Mouse (Mus musculus): ENCODE results near the gene Pole. TPM values are rescaled to one million over a fixed set of nuclear protein-coding genes. Genes with fewer than 3 reads are reported as not detected.
A peak's percentile ranks its signal among the peaks of the same experiment; 100 is the strongest.

Gene Pole
- polyA plus RNA-seq, 1 experiment from 2014 or later, result 56.1 TPM

GRCm38 (mm10) chr5:110354716-110355115, 68.6 kb downstream of the Pole start:
- peaks cover 23% of the 10 kb centered on the region for H3K27me3 ChIP-seq (ENCODE audit: low read depth, poor library complexity, severe bottlenecking)
- 16% methylated on average over 7 of the region's 7 CpGs for WGBS
- H3K4me3 ChIP-seq, result no peak overlapping the region
- DNase-seq (ENCODE audit: low spot score), result peak; percentile 54
- no peaks in the 10 kb centered on the region for H3K36me3 ChIP-seq
- H3K4me1 ChIP-seq, result peaks cover 7% of the 10 kb centered on the region; the same call in 1 of the 2 replicates
- no peaks in the 10 kb centered on the region for H3K9me3 ChIP-seq (replicated peaks)
- H3K27ac ChIP-seq, result no peak overlapping the region

GRCm38 (mm10) chr5:110357531-110358179, 71.5 kb downstream of the Pole start:
- Histone ChIP-seq H3K9me3 (replicated peaks) (no peaks in the 10 kb centered on the region), H3K36me3 (no peaks in the 10 kb centered on the region), H3K4me3 (no peak overlapping the region), H3K4me1 (peaks cover 7% of the 10 kb centered on the region; the same call in 1 of the 2 replicates), H3K27me3 (ENCODE audit: low read depth, poor library complexity, severe bottlenecking) (peaks cover 33% of the 10 kb centered on the region), H3K27ac (no peak overlapping the region)
- peak; percentile 90 for DNase-seq (ENCODE audit: low spot score)
- WGBS, result 44% methylated on average over 9 of the region's 9 CpGs

- Histone ChIP-seq H3K36me3 (peaks cover 17% of the 10 kb centered on the region), H3K27ac (no peak overlapping the region), H3K27me3 (ENCODE audit: low read depth, poor library complexity, severe bottlenecking) (peaks cover 21% of the 10 kb centered on the region), H3K4me3 (no peak overlapping the region), H3K9me3 (replicated peaks) (no peaks in the 10 kb centered on the region), H3K4me1 (peaks cover 26% of the 10 kb centered on the region)
- WGBS, result 91% methylated on average over 6 of the region's 6 CpGs
- no peak for DNase-seq (ENCODE audit: low spot score)
Measured at GRCm38 (mm10) chr5:110361465-110361864, 75.4 kb downstream of the Pole start.

- Histone ChIP-seq H3K27me3 (ENCODE audit: low read depth, poor library complexity, severe bottlenecking) (peaks cover 21% of the 10 kb centered on the region), H3K36me3 (peaks cover 28% of the 10 kb centered on the region), H3K4me1 (peaks cover 24% of the 10 kb centered on the region), H3K4me3 (peak overlapping the region; percentile 60), H3K9me3 (replicated peaks) (no peaks in the 10 kb centered on the region), H3K27ac (peak overlapping the region; percentile 70)
- 1% methylated on average over 28 of the region's 28 CpGs for WGBS
- DNase-seq (ENCODE audit: low spot score), result no peak
Measured at GRCm38 (mm10) chr5:110362813-110363178, 76.7 kb downstream of the Pole start.

GRCm38 (mm10) chr5:110363179-110363821, 77.2 kb downstream of the Pole start:
- peak overlapping the region; percentile 60 for H3K4me3 ChIP-seq
- H3K9me3 ChIP-seq (replicated peaks), result no peaks in the 10 kb centered on the region
- WGBS, result under 1% methylated on average over 72 of the region's 72 CpGs
- H3K27ac ChIP-seq, result peak overlapping the region; percentile 70
- H3K27me3 ChIP-seq (ENCODE audit: low read depth, poor library complexity, severe bottlenecking), result peaks cover 21% of the 10 kb centered on the region
- H3K4me1 ChIP-seq, result peaks cover 22% of the 10 kb centered on the region
- DNase-seq (ENCODE audit: low spot score), result peak; percentile 87
- H3K36me3 ChIP-seq, result peaks cover 32% of the 10 kb centered on the region

- Histone ChIP-seq H3K4me3 (peak overlapping the region; percentile 60), H3K9me3 (replicated peaks) (no peaks in the 10 kb centered on the region), H3K4me1 (peaks cover 22% of the 10 kb centered on the region), H3K36me3 (peaks cover 39% of the 10 kb centered on the region), H3K27me3 (ENCODE audit: low read depth, poor library complexity, severe bottlenecking) (peaks cover 21% of the 10 kb centered on the region), H3K27ac (peak overlapping the region; percentile 70)
- 24% methylated on average over 11 of the region's 11 CpGs for WGBS
- DNase-seq (ENCODE audit: low spot score), result no peak
Measured at GRCm38 (mm10) chr5:110363822-110364545, 77.9 kb downstream of the Pole start.

GRCm38 (mm10) chr5:110376802-110377433, 90.8 kb downstream of the Pole start:
- H3K36me3 ChIP-seq, result peaks cover 92% of the 10 kb centered on the region
- no peak overlapping the region for H3K27ac ChIP-seq
- DNase-seq (ENCODE audit: low spot score), result peak; percentile 84

GRCm38 (mm10) chr5:110378181-110378583, 92.1 kb downstream of the Pole start:
- Histone ChIP-seq H3K4me1 (peaks cover 12% of the 10 kb centered on the region), H3K9me3 (replicated peaks) (no peaks in the 10 kb centered on the region), H3K4me3 (no peak overlapping the region), H3K27me3 (ENCODE audit: low read depth, poor library complexity, severe bottlenecking) (no peaks in the 10 kb centered on the region), H3K27ac (peak overlapping the region; percentile 37; the same call in 1 of the 2 replicates), H3K36me3 (peaks cover 86% of the 10 kb centered on the region)
- peak; percentile 53 for DNase-seq (ENCODE audit: low spot score)
- 21% methylated on average over 20 of the region's 20 CpGs for WGBS

More at GRCm38 (mm10) chr5:110376802-110377433, 90.8 kb downstream of the Pole start:
- H3K4me1 ChIP-seq, result peaks cover 12% of the 10 kb centered on the region
- no peak overlapping the region for H3K4me3 ChIP-seq
- H3K27me3 ChIP-seq (ENCODE audit: low read depth, poor library complexity, severe bottlenecking), result no peaks in the 10 kb centered on the region
- H3K9me3 ChIP-seq (replicated peaks), result no peaks in the 10 kb centered on the region
- 61% methylated on average over 8 of the region's 8 CpGs for WGBS

GRCm38 (mm10) chr5:110379086-110379485, 93.0 kb downstream of the Pole start:
- WGBS, result 85% methylated on average over 15 of the region's 15 CpGs
- no peak overlapping the region for H3K4me3 ChIP-seq
- peaks cover 78% of the 10 kb centered on the region for H3K36me3 ChIP-seq
- no peak overlapping the region for H3K27ac ChIP-seq
- H3K4me1 ChIP-seq, result peaks cover 12% of the 10 kb centered on the region
- no peak for DNase-seq (ENCODE audit: low spot score)
- H3K9me3 ChIP-seq (replicated peaks), result no peaks in the 10 kb centered on the region
- H3K27me3 ChIP-seq (ENCODE audit: low read depth, poor library complexity, severe bottlenecking), result no peaks in the 10 kb centered on the region

GRCm38 (mm10) chr5:110379823-110380222, 93.7 kb downstream of the Pole start:
- no peak for DNase-seq (ENCODE audit: low spot score)
- Histone ChIP-seq H3K27ac (no peak overlapping the region), H3K36me3 (peaks cover 73% of the 10 kb centered on the region), H3K4me1 (peaks cover 20% of the 10 kb centered on the region), H3K27me3 (ENCODE audit: low read depth, poor library complexity, severe bottlenecking) (0 out of 2 replicates have a peak, but pooled peaks cover under 1% of the 10 kb centered on the region), H3K4me3 (no peak overlapping the region), H3K9me3 (replicated peaks) (no peaks in the 10 kb centered on the region)
- 81% methylated on average over 4 of the region's 4 CpGs for WGBS

GRCm38 (mm10) chr5:110384491-110384890, 98.4 kb downstream of the Pole start:
- Histone ChIP-seq H3K4me3 (no peak overlapping the region), H3K27me3 (ENCODE audit: low read depth, poor library complexity, severe bottlenecking) (peaks cover 20% of the 10 kb centered on the region), H3K9me3 (replicated peaks) (no peaks in the 10 kb centered on the region), H3K36me3 (peaks cover 26% of the 10 kb centered on the region), H3K27ac (no peak overlapping the region), H3K4me1 (peaks cover 37% of the 10 kb centered on the region)
- WGBS, result 85% methylated on average over 6 of the region's 6 CpGs
- no peak for DNase-seq (ENCODE audit: low spot score)

GRCm38 (mm10) chr5:110385263-110385662, 99.2 kb downstream of the Pole start:
- peaks cover 37% of the 10 kb centered on the region for H3K4me1 ChIP-seq
- H3K27ac ChIP-seq, result peak overlapping the region; percentile 90; the same call in 1 of the 2 replicates
- 66% methylated on average over 4 of the region's 4 CpGs for WGBS
- no peak for DNase-seq (ENCODE audit: low spot score)
- peaks cover 20% of the 10 kb centered on the region for H3K27me3 ChIP-seq (ENCODE audit: low read depth, poor library complexity, severe bottlenecking)
- H3K4me3 ChIP-seq, result peak overlapping the region; percentile 81
- peaks cover 21% of the 10 kb centered on the region for H3K36me3 ChIP-seq
- no peaks in the 10 kb centered on the region for H3K9me3 ChIP-seq (replicated peaks)
